Mouse (Mus musculus): Measurements from ENCODE around the gene Cers3.

- TF ChIP-seq CTCF (IDR thresholded peaks at IDR 0.05; ENCODE audit: control insufficient read depth, insufficient read depth, insufficient read length), result no peak
- no peak for TF ChIP-seq USF1 (IDR thresholded peaks at IDR 0.05; ENCODE audit: low read depth)
- no peak for TF ChIP-seq MAX (IDR thresholded peaks at IDR 0.05)
- TF ChIP-seq FOSL1 (IDR thresholded peaks at IDR 0.05; ENCODE audit: insufficient read depth, low read length, poor library complexity, severe bottlenecking), result no peak
- no peak for TF ChIP-seq CEBPB (IDR thresholded peaks at IDR 0.05; ENCODE audit: low read depth)
- no peak for TF ChIP-seq MYOG (IDR thresholded peaks at IDR 0.05; ENCODE audit: control insufficient read depth, extremely low read depth, insufficient read length)
Measured at GRCm38 (mm10) chr7:66733431-66733830, 9.9 kb upstream of the Cers3 start.

Measured in C2C12 (cell line).